Mouse (Mus musculus): ENCODE measurements at regions not wholly inside any gene's neighbourhood (a gene's known extent, or its start where the extent isn't known, plus 50 kb on each side); places are given as distances from the start of the nearest gene placed in this dataset.
A peak's percentile ranks its signal among the peaks of the same experiment; 100 is the strongest.

DNA sequence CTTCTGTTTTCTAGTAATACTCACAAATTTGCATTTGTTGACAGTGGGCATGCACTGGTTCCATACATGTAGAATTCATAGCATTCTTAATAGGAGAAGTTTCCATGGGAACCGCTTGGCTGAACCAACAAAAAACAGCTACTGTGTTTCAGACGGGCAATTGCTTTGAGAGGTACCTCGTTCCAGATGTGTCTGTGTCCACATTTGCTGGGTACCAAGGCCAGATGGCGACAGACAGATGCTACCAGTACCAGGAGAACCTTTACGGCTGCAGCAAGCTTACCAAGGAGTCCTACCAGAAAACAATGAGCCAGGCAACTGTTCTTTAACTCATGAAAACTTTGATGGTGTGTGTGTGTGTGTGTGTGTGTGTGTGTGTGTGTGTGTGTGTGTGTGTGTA is 137.1 kb upstream of the Prickle1 start:
- no peak for ATAC-seq
- WGBS, result 80% methylated on average over 5 of the region's 5 CpGs

DNA sequence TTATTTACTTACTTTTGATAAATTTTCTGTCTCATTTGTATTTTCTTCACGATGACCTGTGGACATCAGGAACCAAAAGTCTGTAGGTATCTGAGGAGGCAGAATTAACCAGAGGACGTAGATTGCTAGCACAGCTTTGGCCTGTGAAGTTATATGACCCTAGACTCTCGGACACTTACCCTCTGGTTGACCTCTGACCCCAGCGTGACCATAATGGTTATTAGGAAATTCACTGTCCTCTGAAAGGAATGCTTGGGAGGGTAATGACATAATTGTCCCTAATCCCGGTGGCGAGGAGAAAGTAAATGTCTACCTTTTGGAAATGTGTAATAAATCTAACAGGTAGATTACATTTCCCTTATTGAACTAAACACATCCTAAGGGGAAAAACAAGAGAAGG is 135.5 kb upstream of the Prickle1 start:
- Histone ChIP-seq H3K4me3 (ENCODE audit: low read length) (no peak overlapping the region), H3K9me3 (ENCODE audit: control insufficient read depth, low read length) (no peaks in the 10 kb centered on the region), H3K27ac (ENCODE audit: low read length) (no peak overlapping the region), H3K36me3 (ENCODE audit: control insufficient read depth, insufficient read depth, low read length) (no peaks in the 10 kb centered on the region), H3K27me3 (replicated peaks; ENCODE audit: control insufficient read depth, insufficient read depth, low read length) (no peaks in the 10 kb centered on the region), H3K4me2 (ENCODE audit: low read depth, low read length) (no peak overlapping the region), H3K4me1 (ENCODE audit: control insufficient read depth, insufficient read depth, low read length) (0 out of 2 replicates have a peak, but pooled peaks cover 3% of the 10 kb centered on the region), H3K9ac (ENCODE audit: low read depth, low read length) (no peak overlapping the region)
- 49% methylated on average over 6 of the region's 6 CpGs for WGBS
- ATAC-seq, result no peak

More for the DNA sequence above, 137.1 kb upstream of the Prickle1 start:
- H3K36me3 ChIP-seq (ENCODE audit: control insufficient read depth, insufficient read depth, low read length), result no peaks in the 10 kb centered on the region
- H3K9me3 ChIP-seq (ENCODE audit: control insufficient read depth, low read length), result no peaks in the 10 kb centered on the region
- no peak overlapping the region for H3K4me2 ChIP-seq (ENCODE audit: low read depth, low read length)
- H3K27me3 ChIP-seq (replicated peaks; ENCODE audit: control insufficient read depth, insufficient read depth, low read length), result no peaks in the 10 kb centered on the region
- H3K27ac ChIP-seq (ENCODE audit: low read length), result no peak overlapping the region
- H3K4me1 ChIP-seq (ENCODE audit: control insufficient read depth, insufficient read depth, low read length), result 0 out of 2 replicates have a peak, but pooled peaks cover 3% of the 10 kb centered on the region
- no peak overlapping the region for H3K9ac ChIP-seq (ENCODE audit: low read depth, low read length)
- H3K4me3 ChIP-seq (ENCODE audit: low read length), result no peak overlapping the region

- no peak for ATAC-seq
- Histone ChIP-seq H3K9me3 (ENCODE audit: control insufficient read depth, low read length) (no peaks in the 10 kb centered on the region), H3K36me3 (ENCODE audit: control insufficient read depth, insufficient read depth, low read length) (no peaks in the 10 kb centered on the region), H3K9ac (ENCODE audit: low read depth, low read length) (no peak overlapping the region), H3K27ac (ENCODE audit: low read length) (no peak overlapping the region), H3K27me3 (replicated peaks; ENCODE audit: control insufficient read depth, insufficient read depth, low read length) (no peaks in the 10 kb centered on the region), H3K4me2 (ENCODE audit: low read depth, low read length) (no peak overlapping the region), H3K4me1 (ENCODE audit: control insufficient read depth, insufficient read depth, low read length) (0 out of 2 replicates have a peak, but pooled peaks cover 6% of the 10 kb centered on the region), H3K4me3 (ENCODE audit: low read length) (no peak overlapping the region)
- WGBS, result 56% methylated on average over 4 of the region's 4 CpGs
These were observed 119.8 kb upstream of the Prickle1 start for GRCm38 (mm10) chr15:93715443-93715842.

DNA sequence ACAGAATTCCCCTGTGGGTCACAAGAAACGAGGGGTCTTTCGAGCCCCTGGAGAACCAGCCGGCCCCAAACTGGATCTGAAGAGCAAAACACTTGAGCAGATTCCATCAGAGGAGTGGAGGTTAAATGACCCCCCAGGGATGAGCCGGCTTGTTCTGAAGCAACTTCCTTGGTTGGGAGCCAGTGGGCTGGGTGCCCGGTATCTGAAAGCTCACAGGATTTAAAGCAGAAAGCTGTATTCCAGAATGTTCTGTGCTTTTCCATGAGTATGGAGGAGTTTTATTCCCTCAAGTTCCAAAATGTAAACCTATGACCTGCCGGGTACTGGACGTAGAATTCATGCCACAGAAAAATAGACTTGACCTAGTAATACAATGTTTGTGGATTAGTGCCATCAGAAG is 117.7 kb upstream of the Prickle1 start:
- no peak for ATAC-seq
- no peaks in the 10 kb centered on the region for H3K27me3 ChIP-seq (replicated peaks; ENCODE audit: control insufficient read depth, insufficient read depth, low read length)
- H3K9me3 ChIP-seq (ENCODE audit: control insufficient read depth, low read length), result no peaks in the 10 kb centered on the region
- H3K9ac ChIP-seq (ENCODE audit: low read depth, low read length), result no peak overlapping the region
- no peak overlapping the region for H3K4me3 ChIP-seq (ENCODE audit: low read length)
- WGBS, result 63% methylated on average over 7 of the region's 7 CpGs
- peaks cover 13% of the 10 kb centered on the region; the same call in 1 of the 2 replicates for H3K4me1 ChIP-seq (ENCODE audit: control insufficient read depth, insufficient read depth, low read length)
- H3K4me2 ChIP-seq (ENCODE audit: low read depth, low read length), result no peak overlapping the region
- no peaks in the 10 kb centered on the region for H3K36me3 ChIP-seq (ENCODE audit: control insufficient read depth, insufficient read depth, low read length)
- H3K27ac ChIP-seq (ENCODE audit: low read length), result peak overlapping the region; percentile 16

DNA sequence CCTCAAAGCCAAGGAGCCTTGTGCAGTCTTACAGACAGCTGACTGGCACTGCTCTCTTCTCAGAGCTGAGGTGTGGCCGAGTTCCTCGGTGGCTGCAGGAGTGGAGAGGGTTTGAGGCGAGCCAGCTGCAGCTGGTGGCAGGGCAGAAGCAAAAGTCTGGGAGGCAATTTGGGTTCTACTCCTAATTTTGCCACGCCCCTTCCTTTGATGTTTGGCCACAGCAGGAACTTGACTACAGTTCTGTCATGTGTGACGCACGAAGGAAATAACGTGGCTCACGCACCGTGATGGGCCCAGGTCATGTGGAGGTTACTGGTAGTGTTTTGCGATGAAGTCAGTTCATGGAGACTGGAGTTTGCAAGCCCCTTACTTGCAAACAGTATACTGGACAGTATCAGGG is 116.9 kb upstream of the Prickle1 start:
- Histone ChIP-seq H3K9ac (ENCODE audit: low read depth, low read length) (no peak overlapping the region), H3K27ac (ENCODE audit: low read length) (0 out of 2 replicates have a peak overlapping the region, but pooled peaks have one; percentile 13)
- no peak for ATAC-seq

DNA sequence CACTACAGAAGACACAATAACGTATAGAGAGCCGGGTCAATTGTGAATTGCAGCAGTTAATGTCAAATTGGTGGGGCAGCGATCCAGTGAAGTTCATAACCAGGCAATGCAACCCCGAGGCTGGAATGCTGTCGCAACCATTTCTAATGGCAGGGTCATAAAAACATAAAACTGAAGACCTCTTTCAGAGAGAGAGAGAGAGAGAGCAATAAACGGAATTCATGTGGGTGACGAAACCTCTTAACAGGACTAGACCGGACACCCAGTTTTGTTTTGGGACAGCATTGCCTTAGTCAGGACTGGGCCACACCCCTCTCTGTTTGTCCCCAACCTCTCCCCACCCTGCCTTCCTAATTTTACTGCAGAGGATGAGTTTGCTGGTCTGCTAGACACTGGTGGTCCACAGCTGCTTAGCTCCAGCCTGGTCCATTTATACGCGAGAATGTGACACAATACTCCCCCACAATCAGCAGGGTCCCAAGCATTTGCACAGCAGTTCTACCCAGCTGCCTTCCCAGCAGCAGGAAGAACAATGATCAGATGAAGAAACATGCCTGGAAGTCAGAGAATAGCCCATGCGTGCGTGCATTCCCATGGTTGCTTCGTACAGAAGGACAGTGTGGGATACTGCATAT is 115.6 kb upstream of the Prickle1 start:
- H3K4me3 ChIP-seq (ENCODE audit: low read length), result peak overlapping the region; percentile 8
- peaks cover 24% of the 10 kb centered on the region for H3K4me1 ChIP-seq (ENCODE audit: control insufficient read depth, insufficient read depth, low read length)
- 46% methylated on average over 13 of the region's 13 CpGs for WGBS
- peak overlapping the region; percentile 42 for H3K4me2 ChIP-seq (ENCODE audit: low read depth, low read length)
- H3K9me3 ChIP-seq (ENCODE audit: control insufficient read depth, low read length), result no peaks in the 10 kb centered on the region
- no peaks in the 10 kb centered on the region for H3K27me3 ChIP-seq (replicated peaks; ENCODE audit: control insufficient read depth, insufficient read depth, low read length)
- peak; percentile 80 for ATAC-seq
- 0 out of 2 replicates have a peak overlapping the region, but pooled peaks have one; percentile 32 for H3K9ac ChIP-seq (ENCODE audit: low read depth, low read length)
- H3K36me3 ChIP-seq (ENCODE audit: control insufficient read depth, insufficient read depth, low read length), result no peaks in the 10 kb centered on the region
- H3K27ac ChIP-seq (ENCODE audit: low read length), result peak overlapping the region; percentile 89

More for the DNA sequence above, 116.9 kb upstream of the Prickle1 start:
- Histone ChIP-seq H3K27me3 (replicated peaks; ENCODE audit: control insufficient read depth, insufficient read depth, low read length) (no peaks in the 10 kb centered on the region), H3K9me3 (ENCODE audit: control insufficient read depth, low read length) (no peaks in the 10 kb centered on the region), H3K4me3 (ENCODE audit: low read length) (no peak overlapping the region), H3K4me2 (ENCODE audit: low read depth, low read length) (no peak overlapping the region), H3K4me1 (ENCODE audit: control insufficient read depth, insufficient read depth, low read length) (peaks cover 18% of the 10 kb centered on the region), H3K36me3 (ENCODE audit: control insufficient read depth, insufficient read depth, low read length) (no peaks in the 10 kb centered on the region)
- WGBS, result 61% methylated on average over 10 of the region's 10 CpGs

GRCm38 (mm10) chr15:93710493-93711149 is 114.9 kb upstream of the Prickle1 start:
- Histone ChIP-seq H3K9ac (ENCODE audit: low read depth, low read length) (0 out of 2 replicates have a peak overlapping the region, but pooled peaks have one; percentile 32), H3K4me3 (ENCODE audit: low read length) (peak overlapping the region; percentile 18), H3K27ac (ENCODE audit: low read length) (peak overlapping the region; percentile 89), H3K4me1 (ENCODE audit: control insufficient read depth, insufficient read depth, low read length) (peaks cover 26% of the 10 kb centered on the region), H3K9me3 (ENCODE audit: control insufficient read depth, low read length) (no peaks in the 10 kb centered on the region), H3K36me3 (ENCODE audit: control insufficient read depth, insufficient read depth, low read length) (no peaks in the 10 kb centered on the region), H3K27me3 (replicated peaks; ENCODE audit: control insufficient read depth, insufficient read depth, low read length) (no peaks in the 10 kb centered on the region), H3K4me2 (ENCODE audit: low read depth, low read length) (peak overlapping the region; percentile 42)
- WGBS, result 61% methylated on average over 15 of the region's 15 CpGs
- ATAC-seq, result peak; percentile 90

DNA sequence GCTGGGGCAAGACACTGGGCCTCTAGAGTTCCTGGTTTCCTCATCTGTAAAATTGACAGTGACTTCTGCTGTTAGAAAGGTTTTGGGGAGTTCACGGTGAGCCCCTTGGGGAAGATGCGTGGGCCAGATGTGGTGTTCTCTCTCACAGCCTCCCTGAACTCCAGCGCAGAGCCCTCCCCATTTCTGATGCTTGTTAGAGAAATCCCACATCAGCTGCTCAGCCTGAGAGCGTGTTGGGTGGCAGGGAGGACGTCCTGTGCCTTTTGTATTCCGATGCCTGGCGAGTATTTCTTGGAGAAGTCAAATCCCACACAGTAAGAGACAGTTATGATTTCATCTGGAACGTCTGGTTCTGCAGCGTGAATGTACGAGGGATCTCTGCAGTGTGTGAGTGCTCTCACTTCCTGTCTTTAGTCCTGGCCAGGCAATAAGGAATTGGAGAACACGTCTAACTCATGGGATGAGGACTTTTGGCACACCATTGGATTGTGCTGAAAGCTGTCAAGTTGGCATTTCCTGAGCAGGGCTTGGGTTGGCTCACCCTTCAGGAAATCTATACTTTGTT is 110.8 kb upstream of the Prickle1 start:
- Histone ChIP-seq H3K9ac (ENCODE audit: low read depth, low read length) (no peak overlapping the region), H3K4me2 (ENCODE audit: low read depth, low read length) (no peak overlapping the region), H3K4me1 (ENCODE audit: control insufficient read depth, insufficient read depth, low read length) (peaks cover 21% of the 10 kb centered on the region), H3K4me3 (ENCODE audit: low read length) (no peak overlapping the region), H3K27me3 (replicated peaks; ENCODE audit: control insufficient read depth, insufficient read depth, low read length) (no peaks in the 10 kb centered on the region), H3K27ac (ENCODE audit: low read length) (no peak overlapping the region), H3K9me3 (ENCODE audit: control insufficient read depth, low read length) (no peaks in the 10 kb centered on the region), H3K36me3 (ENCODE audit: control insufficient read depth, insufficient read depth, low read length) (no peaks in the 10 kb centered on the region)
- ATAC-seq, result no peak
- WGBS, result 60% methylated on average over 11 of the region's 11 CpGs

GRCm38 (mm10) chr15:93705651-93706050 is 110.0 kb upstream of the Prickle1 start:
- WGBS, result 78% methylated on average over 4 of the region's 4 CpGs
- Histone ChIP-seq H3K4me1 (ENCODE audit: control insufficient read depth, insufficient read depth, low read length) (peaks cover 21% of the 10 kb centered on the region), H3K36me3 (ENCODE audit: control insufficient read depth, insufficient read depth, low read length) (no peaks in the 10 kb centered on the region), H3K27ac (ENCODE audit: low read length) (no peak overlapping the region), H3K4me2 (ENCODE audit: low read depth, low read length) (no peak overlapping the region), H3K9me3 (ENCODE audit: control insufficient read depth, low read length) (no peaks in the 10 kb centered on the region), H3K4me3 (ENCODE audit: low read length) (no peak overlapping the region), H3K27me3 (replicated peaks; ENCODE audit: control insufficient read depth, insufficient read depth, low read length) (no peaks in the 10 kb centered on the region), H3K9ac (ENCODE audit: low read depth, low read length) (no peak overlapping the region)
- no peak for ATAC-seq
